Mouse (Mus musculus): ENCODE data around the gene Wiz.

- TF ChIP-seq CTCF (IDR thresholded peaks at IDR 0.05; ENCODE audit: low read depth, low read length) (no peak), POLR2AphosphoS5 (IDR thresholded peaks at IDR 0.05; ENCODE audit: insufficient replicate concordance, low read depth, low read length) (no peak)
These were observed 24.9 kb downstream of the Wiz start for GRCm38 (mm10) chr17:32364331-32364730.

Measured in G1E (cell line).